Mouse (Mus musculus) lung, postnatal 0 days (tissue): ENCODE measurements around the gene Phlda2.

Experiments used
- CTCF ChIP-seq: IDR thresholded peaks from 2 replicates; pipeline ENCODE4 v1.5.1; 2016; ENCODE audit warnings: antibody characterized with exemption, mild to moderate bottlenecking
- EP300 ChIP-seq: IDR thresholded peaks from 2 replicates; pipeline ENCODE4 v1.6.1; 2016; ENCODE audit warnings: antibody characterized with exemption, mild to moderate bottlenecking, control low read depth

DNA sequence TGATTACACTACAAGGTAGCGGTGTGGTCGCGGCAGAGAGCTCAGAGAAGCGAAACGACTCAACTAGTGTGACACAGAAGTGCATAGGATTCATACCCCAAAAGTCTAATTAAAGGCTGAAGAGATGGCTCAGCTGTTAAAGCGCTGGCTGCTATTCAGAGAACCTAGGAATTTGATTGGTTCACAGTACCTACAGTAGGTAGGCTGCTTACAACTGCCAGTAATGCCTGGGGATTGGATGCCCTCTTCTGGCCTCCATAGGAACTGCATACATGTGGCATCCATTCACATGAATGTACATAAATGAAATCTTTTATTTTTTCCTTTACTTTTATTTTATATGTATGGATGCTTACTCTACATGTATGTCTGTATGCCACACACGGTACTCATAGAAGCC is 3.7 kb upstream of the Phlda2 start:
- TF ChIP-seq CTCF (peak; percentile 88), EP300 (no peak)
